Mouse (Mus musculus) small intestine, adult 2 months (tissue): ENCODE data around the gene Cfap43.

Experiments
- CTCF ChIP-seq: fragments of 200-500 bp; IDR thresholded peaks from 2 replicates; pipeline ENCODE4 v1.5.1; 2012; ENCODE audit warnings: low read depth, mild to moderate bottlenecking, control low read depth, inconsistent platforms, low read length, moderate library complexity, mixed read lengths; ENCODE audit not compliant: insufficient replicate concordance, insufficient read length; ENCODE audit errors: extremely low read depth
- POLR2A ChIP-seq: fragments of 200-500 bp; IDR thresholded peaks from 2 replicates; pipeline ENCODE4 v1.6.1; 2012; ENCODE audit warnings: low read depth, mild to moderate bottlenecking, control low read depth, inconsistent platforms, low read length, moderate library complexity

- peak; percentile 100 for TF ChIP-seq CTCF
- no peak for TF ChIP-seq POLR2A
Measured at GRCm38 (mm10) chr19:47882151-47882881, 36.8 kb downstream of the Cfap43 start.
